Mouse (Mus musculus) kidney, postnatal 4 days (tissue): Measurements from ENCODE around the gene Fbll1.
A peak's percentile ranks its signal among the peaks of the same experiment; 100 is the strongest.

Experiments used
- DNase-seq, 2 experiments: peaks; one replicate each; pipeline ENCODE4 v3.0.0; 2021; ENCODE audit warnings: mixed read lengths in 2 of 2

Fbll1 gene

GRCm38 (mm10) chr11:35783038-35783437, 15.6 kb downstream of the Fbll1 start:
- DNase-seq: no peak

- DNase-seq: no peak
Observed at GRCm38 (mm10) chr11:35782444-35782843, 16.2 kb downstream of the Fbll1 start.

GRCm38 (mm10) chr11:35780336-35780735, 18.3 kb downstream of the Fbll1 start:
- DNase-seq: peak in 1 of 2 experiments; percentile 10

GRCm38 (mm10) chr11:35776452-35776851, 22.2 kb downstream of the Fbll1 start:
- no peak for DNase-seq

- DNase-seq: no peak
Observed at GRCm38 (mm10) chr11:35775606-35776005, 23.1 kb downstream of the Fbll1 start.

- DNase-seq: no peak
Observed at GRCm38 (mm10) chr11:35770741-35771504, 27.8 kb downstream of the Fbll1 start.

- DNase-seq: peak; percentile 78 to 85
Observed at GRCm38 (mm10) chr11:35769746-35770437, 28.8 kb downstream of the Fbll1 start.

GRCm38 (mm10) chr11:35769188-35769745, 29.4 kb downstream of the Fbll1 start, which contains the start of gene Pank3:
Gene Pank3, plus strand, starts transcription at chr11:35769484.
- peak; percentile 94 to 97 for DNase-seq

- DNase-seq: no peak
Observed at GRCm38 (mm10) chr11:35766845-35767244, 31.8 kb downstream of the Fbll1 start.

GRCm38 (mm10) chr11:35760627-35761003, 38.1 kb downstream of the Fbll1 start:
- no peak for DNase-seq

- no peak for DNase-seq
Observed at GRCm38 (mm10) chr11:35760001-35760626, 38.6 kb downstream of the Fbll1 start.

- DNase-seq: no peak
Observed at GRCm38 (mm10) chr11:35756411-35757303, 42.0 kb downstream of the Fbll1 start.

- no peak for DNase-seq
Observed at GRCm38 (mm10) chr11:35755546-35755945, 43.1 kb downstream of the Fbll1 start.

- no peak for DNase-seq
Observed at GRCm38 (mm10) chr11:35754906-35755418, 43.7 kb downstream of the Fbll1 start.

GRCm38 (mm10) chr11:35750578-35750977, 48.1 kb downstream of the Fbll1 start:
- peak; percentile 23 to 46 for DNase-seq
